Mouse (Mus musculus) olfactory bulb, adult 2 months (tissue): Measurements from ENCODE around the gene Mpdz.

Experiments
- CTCF ChIP-seq: fragments of 200-500 bp; IDR thresholded peaks from 2 replicates; pipeline ENCODE4 v1.5.1; 2012; ENCODE audit warnings: low read depth, mild to moderate bottlenecking, low read length, moderate library complexity; ENCODE audit not compliant: insufficient read depth
- POLR2A ChIP-seq: fragments of 200-500 bp; IDR thresholded peaks from 2 replicates; pipeline ENCODE4 v1.6.1; 2012; ENCODE audit warnings: mild to moderate bottlenecking, low read depth, low read length, moderate library complexity; ENCODE audit not compliant: insufficient read depth

DNA sequence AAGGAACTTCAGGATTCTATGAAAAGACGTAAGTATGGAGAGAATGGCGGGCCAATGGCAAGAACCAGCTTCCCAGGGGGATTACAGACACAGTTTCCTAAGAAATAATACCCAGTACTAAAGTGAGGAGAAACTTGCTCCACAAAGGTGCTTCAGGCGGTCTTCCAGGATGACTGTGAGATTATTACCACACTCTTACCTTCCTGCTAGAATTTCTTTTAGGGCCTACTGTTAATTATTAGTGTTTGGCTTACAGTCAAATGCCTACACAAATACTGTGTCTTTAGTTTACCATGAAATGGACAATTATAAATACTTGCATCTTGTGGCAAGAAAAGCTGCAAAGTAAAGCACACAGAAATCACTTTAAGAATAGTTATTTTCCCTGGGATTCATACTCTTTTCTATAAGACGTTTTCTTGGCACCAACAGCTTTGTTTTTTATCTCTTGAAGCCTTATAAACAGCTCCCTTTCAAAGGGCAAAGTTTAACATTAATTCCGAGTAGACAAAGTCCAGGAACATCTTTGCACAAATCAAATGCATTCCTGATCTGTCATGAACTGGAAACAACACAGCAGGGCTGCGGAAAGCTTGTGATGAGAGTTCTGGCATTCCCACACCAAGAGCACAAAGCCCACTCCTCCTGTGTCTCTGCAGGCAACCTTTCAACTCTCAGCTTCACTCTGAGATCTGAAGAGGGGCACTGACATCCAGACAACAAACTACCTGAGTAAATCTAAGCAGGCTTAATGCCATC, 166.5 kb downstream of the Mpdz start:
- no peak for TF ChIP-seq POLR2A
- no peak for TF ChIP-seq CTCF
